Mouse (Mus musculus): ENCODE measurements around the gene Cwc25.

Cwc25 gene

GRCm38 (mm10) chr11:97766154-97766881 is at the start of gene Cwc25:
Gene Cwc25, minus strand, starts transcription at chr11:97766556.
- DNase-seq (ENCODE audit: low read depth, low spot score), result peak; percentile 89

GRCm38 (mm10) chr11:97815736-97816135 is 49.4 kb upstream of the Cwc25 start:
- no peak for DNase-seq (ENCODE audit: low read depth, low spot score)

GRCm38 (mm10) chr11:97813746-97814515 is 47.6 kb upstream of the Cwc25 start:
- no peak for DNase-seq (ENCODE audit: low read depth, low spot score)

GRCm38 (mm10) chr11:97813085-97813484 is 46.7 kb upstream of the Cwc25 start:
- DNase-seq (ENCODE audit: low read depth, low spot score), result no peak

GRCm38 (mm10) chr11:97812491-97812921 is 46.1 kb upstream of the Cwc25 start:
- DNase-seq (ENCODE audit: low read depth, low spot score), result no peak

- DNase-seq (ENCODE audit: low read depth, low spot score), result no peak
Observed at GRCm38 (mm10) chr11:97811569-97812362, 45.4 kb upstream of the Cwc25 start.

- DNase-seq (ENCODE audit: low read depth, low spot score), result no peak
Observed at GRCm38 (mm10) chr11:97810970-97811369, 44.6 kb upstream of the Cwc25 start.

- DNase-seq (ENCODE audit: low read depth, low spot score), result no peak
Observed at GRCm38 (mm10) chr11:97810356-97810755, 44.0 kb upstream of the Cwc25 start.

- DNase-seq (ENCODE audit: low read depth, low spot score), result no peak
Observed at GRCm38 (mm10) chr11:97809235-97810121, 43.1 kb upstream of the Cwc25 start.

GRCm38 (mm10) chr11:97808621-97809234 is 42.4 kb upstream of the Cwc25 start:
- DNase-seq (ENCODE audit: low read depth, low spot score), result no peak

- no peak for DNase-seq (ENCODE audit: low read depth, low spot score)
Observed at GRCm38 (mm10) chr11:97808093-97808492, 41.7 kb upstream of the Cwc25 start.

- DNase-seq (ENCODE audit: low read depth, low spot score), result no peak
Observed at GRCm38 (mm10) chr11:97807626-97808025, 41.3 kb upstream of the Cwc25 start.

GRCm38 (mm10) chr11:97806613-97806964 is 40.2 kb upstream of the Cwc25 start:
- DNase-seq (ENCODE audit: low read depth, low spot score), result no peak

- DNase-seq (ENCODE audit: low read depth, low spot score), result no peak
Observed at GRCm38 (mm10) chr11:97805662-97806612, 39.6 kb upstream of the Cwc25 start.

GRCm38 (mm10) chr11:97804841-97805661 is 38.7 kb upstream of the Cwc25 start:
- no peak for DNase-seq (ENCODE audit: low read depth, low spot score)

GRCm38 (mm10) chr11:97803847-97804246 is 37.5 kb upstream of the Cwc25 start:
- DNase-seq (ENCODE audit: low read depth, low spot score), result no peak

GRCm38 (mm10) chr11:97802495-97802894 is 36.1 kb upstream of the Cwc25 start:
- no peak for DNase-seq (ENCODE audit: low read depth, low spot score)

GRCm38 (mm10) chr11:97802194-97802470 is 35.8 kb upstream of the Cwc25 start:
- no peak for DNase-seq (ENCODE audit: low read depth, low spot score)

Measured in c-Kit-negative CD71-positive TER-119-positive erythroid progenitor cells, embryonic 14.5 days (primary cell).